Mouse (Mus musculus): ENCODE data around the gene Tub. TPM values are rescaled to one million over a fixed set of nuclear protein-coding genes. Genes with fewer than 3 reads are reported as not detected.

Tub gene
- total RNA-seq (2022): under 1 TPM; 0.08 to 0.28 (median 0.18) TPM

DNA sequence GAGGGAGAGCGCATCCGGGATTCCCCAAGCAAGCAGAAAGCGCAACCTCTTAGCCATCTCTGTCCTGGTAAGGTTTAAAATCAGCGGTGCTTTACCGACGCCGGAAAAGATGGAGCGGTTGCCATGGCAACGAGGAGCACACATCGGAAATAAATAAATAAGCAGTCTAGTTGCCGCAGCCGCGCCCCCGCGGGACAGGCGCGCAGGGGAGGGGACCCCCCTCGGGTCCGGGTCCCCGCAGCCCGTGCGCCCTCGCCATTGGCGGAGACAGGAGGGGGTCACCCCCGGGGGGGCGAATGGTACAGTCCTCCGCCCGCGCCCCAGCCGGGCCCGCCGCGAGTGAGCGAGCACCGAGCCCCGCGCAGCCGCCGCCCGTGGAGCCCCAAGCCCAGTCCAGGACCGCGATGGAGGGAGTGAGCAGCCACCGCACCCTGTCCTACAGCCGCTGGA lies at the start of gene Tub:
Tub (plus strand) TSS at position 27 of the 450 bp plus-strand sequence.
- peak; percentile 8 for DNase-seq (ENCODE audit: low spot score)

DNA sequence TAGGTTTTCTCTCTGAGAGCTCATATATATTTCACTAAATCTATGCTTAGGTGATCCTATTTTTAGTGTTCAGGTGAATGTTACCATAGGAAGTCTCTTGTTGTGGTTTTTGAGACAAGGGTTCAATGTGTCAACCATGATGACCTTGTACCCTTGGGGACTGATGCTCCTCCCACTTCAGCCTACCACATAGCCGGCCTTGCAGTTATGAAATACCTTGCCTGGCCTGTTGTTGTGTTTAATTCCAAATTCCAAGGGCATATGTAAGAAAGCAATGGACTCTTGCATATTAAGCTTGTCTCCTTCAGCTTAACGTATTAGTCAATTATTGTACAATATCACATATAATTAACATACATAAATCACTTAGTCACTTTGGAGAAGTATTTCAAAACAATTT lies 46.2 kb upstream of the Tub start:
- DNase-seq (ENCODE audit: low spot score): no peak

DNA sequence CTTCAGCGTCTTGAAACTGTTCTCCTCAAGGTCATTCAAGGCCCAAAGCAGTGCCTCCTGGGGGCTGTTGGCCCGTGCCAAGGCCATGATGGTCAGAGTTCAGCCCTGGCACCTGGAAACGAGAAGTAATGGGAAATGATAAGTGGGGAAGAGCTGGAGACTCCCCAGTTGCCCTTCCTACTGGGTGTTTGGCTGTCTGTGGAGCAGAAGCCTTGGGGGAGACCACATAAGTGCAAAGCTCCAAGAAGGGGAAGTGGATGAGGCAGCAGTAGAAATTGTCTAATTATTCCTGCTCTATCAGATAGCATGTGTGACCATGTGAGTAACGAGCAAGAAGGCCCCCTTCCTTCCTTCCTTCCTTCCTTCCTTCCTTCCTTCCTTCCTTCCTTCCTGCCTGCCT lies 23.1 kb upstream of the Tub start:
- DNase-seq (ENCODE audit: low spot score): no peak

DNA sequence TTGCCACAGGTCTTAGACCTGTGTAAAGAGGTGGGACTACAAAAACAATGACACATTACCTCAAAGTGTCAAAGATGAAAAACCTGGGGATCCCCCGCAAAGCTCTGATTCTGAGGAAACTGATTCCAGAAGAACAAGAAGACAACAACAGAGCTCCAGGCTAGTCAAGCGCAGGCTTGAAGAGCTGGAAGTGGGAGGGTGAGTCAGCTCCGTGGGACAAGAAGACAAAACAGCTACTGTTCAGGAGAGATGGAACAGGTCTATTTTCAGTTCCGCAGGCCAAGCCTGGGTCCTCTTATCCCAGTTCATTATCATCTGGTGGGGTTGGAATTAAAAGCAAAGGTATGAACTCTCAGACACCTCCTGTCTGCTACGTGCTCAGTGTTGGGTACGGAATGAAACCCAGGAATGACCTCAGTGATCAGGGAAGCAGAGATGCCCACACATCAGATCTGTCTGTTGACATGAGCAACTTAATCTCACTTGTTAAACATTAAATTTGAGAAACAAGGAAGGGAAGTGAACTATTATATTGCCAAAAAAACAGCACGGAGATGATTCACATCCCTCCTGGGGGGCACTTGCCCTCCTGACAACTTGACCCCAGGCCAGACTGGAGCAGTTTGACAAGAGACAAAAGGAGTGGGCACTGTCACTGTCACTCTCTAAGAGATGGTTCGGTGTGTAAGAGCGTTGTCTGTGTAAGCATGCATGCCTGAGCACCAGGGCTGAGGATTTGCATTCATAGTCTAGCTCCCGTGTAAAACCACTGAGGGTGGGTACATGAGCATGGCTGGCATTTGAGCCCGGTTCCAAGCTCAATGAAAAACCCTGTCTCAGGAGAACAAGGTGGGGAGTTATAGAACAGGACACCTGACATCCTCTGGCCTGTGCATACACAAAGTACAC lies 21.6 kb upstream of the Tub start:
- no peak for DNase-seq (ENCODE audit: low spot score)

DNA sequence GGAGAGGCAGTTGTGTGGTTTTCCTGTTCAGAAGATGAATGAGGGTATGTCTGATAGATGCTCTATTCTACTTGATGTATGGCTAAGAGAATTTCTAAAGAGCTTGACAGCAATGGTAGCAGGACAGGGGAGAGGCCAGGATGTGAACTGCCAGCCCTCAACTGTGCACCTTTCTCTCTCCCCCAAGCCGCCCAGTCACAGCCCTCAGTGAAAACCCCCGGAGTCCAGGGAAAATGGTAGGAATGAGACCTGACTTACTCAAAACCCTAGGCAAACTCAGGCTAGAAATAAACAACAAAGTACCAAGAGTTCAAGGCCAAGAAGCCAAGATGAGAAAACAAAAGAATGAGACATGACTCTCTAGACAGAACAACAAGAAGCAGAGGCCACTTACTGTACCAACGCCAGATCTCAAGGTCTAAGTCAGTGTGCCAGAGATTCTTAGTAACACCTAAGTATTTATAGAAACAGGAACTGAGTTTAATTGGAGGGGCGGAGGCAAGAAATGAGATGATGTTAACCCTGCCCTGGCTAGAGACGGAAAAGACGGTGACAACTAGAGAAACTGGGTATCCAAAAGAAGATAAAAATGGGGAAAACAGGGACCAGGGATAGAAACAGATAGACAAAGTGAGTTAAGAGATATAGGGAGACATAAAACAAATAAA lies 20.3 kb upstream of the Tub start, which contains the start of gene Nlrp10:
Nlrp10 (minus strand) TSS at position 453 of the 668 bp plus-strand sequence.
- DNase-seq (ENCODE audit: low spot score): peak; percentile 15

DNA sequence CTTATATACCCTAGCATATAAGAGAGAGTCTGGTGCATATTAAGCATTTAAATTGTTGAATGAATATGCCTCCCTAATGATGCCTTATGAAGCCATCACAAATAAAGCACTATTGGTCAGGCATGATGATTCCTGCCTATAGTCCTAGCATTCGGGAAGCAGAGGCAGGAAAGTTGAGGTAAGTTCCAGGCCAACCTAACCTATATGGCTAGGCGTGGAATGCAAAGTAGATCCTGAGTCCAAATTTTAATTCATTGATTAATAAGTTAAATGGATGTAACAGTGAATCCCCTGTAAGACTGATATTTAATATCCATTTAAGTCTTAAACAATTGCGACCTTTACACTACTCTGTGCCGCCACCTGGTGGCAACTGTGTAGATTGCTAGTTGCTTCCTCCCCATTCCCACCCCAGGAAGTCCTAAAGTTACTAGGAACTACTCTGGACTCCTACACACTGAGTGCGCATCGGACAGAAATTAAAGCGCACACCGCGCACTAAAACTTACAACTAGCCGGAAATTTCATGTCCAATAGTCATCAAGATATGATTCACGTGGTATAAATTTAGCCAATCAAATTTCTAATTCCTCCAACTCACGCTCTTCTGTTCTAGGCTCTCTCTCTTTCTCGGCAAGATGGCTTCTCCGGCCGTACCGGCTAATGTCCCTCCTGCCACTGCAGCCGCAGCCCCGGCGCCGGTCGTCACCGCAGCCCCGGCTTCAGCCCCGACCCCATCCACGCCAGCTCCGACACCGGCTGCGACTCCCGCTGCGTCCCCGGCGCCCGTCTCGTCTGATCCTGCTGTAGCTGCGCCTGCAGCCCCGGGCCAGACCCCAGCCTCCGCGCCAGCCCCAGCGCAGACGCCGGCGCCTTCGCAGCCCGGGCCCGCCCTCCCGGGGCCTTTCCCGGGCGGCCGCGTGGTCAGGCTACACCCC lies 16.1 kb upstream of the Tub start, which contains the start of gene Eif3f:
Eif3f (plus strand) TSS at position 624 of the 938 bp plus-strand sequence.
- DNase-seq (ENCODE audit: low spot score): peak; percentile 99

DNA sequence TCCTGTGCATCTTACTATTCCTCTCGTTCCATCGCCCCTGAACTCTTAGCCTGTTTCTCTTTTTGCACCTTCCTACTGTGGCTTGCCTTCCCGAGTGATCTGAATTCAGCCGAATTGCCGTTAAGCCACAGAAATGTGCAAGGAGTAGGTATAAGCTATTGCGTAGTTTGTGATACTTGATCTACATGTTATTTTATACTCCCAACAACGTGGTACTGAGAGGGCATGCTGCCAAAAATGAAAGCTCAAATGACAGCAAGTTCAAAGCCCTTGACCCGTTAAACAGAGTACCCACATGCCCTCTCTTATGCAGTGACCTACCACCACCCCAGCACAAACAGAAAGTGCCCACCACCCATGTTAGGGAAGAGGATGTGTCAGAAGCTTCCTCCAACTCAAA lies 15.3 kb upstream of the Tub start:
- no peak for DNase-seq (ENCODE audit: low spot score)

- no peak for DNase-seq (ENCODE audit: low spot score)
Measured at GRCm38 (mm10) chr7:108935411-108935810, 14.7 kb upstream of the Tub start.

DNA sequence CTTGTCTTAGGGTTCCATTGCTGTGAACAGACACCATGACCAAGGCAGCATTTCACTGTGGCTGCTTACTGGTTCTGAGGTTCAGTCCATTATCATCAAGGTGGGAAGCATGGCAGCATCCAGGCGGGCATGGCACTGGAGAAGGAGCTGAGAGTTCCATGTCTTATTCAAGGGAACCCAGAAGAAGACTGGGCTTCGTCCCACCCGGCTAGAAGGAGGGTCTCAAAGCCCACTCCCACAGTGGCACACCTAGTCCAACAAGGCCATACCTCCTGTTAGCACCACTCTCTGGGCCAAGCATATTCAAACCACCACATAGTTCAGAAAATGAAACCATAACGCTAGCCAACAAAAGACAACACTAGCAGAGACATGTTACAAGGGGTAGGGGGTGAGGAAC lies 13.5 kb upstream of the Tub start:
- DNase-seq (ENCODE audit: low spot score): no peak

DNA sequence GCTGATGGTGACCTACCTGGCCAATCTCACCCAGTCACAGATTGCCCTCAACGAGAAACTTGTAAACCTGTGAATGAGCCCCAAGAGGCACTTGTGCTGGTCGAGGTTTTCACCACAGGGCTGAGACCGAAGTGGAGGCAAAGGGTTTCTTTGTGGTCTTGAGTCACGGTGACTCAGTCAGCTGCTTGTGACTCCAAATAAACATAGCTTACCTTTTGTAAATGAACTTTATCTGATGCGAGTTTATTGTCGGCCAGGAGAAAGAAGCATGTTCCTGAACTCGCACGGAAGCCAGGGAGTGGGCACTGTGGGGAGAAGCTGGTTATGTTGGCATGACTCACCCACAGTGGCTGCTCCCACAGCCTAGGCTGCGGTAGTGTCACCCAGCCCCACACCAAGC lies 8.7 kb upstream of the Tub start:
- no peak for DNase-seq (ENCODE audit: low spot score)

- peak; percentile 36 for DNase-seq (ENCODE audit: low spot score)
Measured at GRCm38 (mm10) chr7:108944002-108944401, 6.1 kb upstream of the Tub start.

- DNase-seq (ENCODE audit: low spot score): no peak
Measured at GRCm38 (mm10) chr7:108948611-108949010, 1.5 kb upstream of the Tub start.

DNA sequence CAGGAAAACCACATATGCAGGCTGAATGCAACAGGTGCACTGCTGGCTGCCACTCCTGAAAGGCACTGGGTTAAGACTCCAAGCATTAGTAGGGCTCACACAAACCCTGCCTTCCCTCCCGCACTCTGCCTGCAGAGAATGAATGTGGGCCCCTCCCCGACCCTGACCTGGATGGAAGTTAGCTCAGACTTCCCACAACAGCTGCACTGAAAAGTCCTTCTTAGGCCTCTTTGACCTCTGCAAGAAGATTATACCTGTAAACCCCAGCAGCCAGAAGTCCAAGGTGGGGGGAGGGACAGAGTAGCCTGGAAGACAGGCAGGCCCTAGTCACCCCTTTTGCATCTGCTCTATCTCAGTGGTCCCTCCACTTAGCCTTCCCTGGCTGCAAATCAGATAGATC lies 837 bp upstream of the Tub start:
- DNase-seq (ENCODE audit: low spot score): no peak

DNA sequence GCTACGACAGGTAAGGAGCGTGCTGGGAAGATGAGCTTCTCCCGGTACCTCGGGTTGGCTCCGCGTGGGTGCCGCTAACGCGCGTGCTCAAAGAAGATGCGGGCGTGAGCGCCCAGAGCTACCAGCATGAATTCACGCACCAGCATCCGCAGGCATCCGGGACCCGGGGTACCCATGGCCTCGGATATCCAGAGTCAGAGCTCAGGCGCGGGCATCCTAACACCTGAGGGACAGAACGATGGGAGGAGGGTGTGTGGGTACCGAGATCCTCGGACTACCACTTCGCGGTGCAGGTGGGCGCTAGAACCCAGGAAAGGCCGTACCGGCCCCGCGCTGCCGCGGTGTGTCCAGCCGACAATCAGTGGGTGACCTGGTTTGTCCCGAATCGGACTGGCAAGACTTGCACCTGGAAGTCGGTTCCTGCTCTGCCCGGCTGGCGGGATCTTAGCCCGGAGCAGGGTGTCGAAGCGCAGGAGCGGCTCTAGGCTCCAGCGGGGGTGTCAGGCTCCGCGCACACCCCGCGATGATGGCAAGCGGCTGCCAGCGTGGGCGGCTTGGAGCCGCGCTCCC lies 709 bp downstream of the Tub start:
- DNase-seq (ENCODE audit: low spot score): no peak

GRCm38 (mm10) chr7:108952801-108953200 lies 2.7 kb downstream of the Tub start:
- no peak for DNase-seq (ENCODE audit: low spot score)

- no peak for DNase-seq (ENCODE audit: low spot score)
Measured at GRCm38 (mm10) chr7:108954185-108954584, 4.0 kb downstream of the Tub start.

DNA sequence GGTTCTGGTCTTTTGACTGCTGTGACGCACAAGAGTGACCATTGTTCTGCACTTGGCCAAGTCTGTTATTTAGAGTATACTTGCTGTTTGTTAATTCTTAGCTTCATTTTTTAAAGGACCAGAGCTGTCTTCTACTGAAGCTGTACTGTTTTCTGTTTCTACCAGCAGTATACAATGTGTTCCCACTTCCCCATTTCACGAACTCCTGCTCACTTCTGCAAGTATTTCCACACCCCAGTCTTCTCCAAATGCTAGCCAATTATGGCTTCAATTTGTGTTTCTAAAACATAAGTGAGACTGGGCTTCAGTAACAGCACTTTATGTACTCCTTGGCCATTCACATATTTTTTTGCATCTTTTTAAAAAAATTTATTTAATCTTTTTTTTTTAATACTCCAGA lies 7.6 kb downstream of the Tub start:
- no peak for DNase-seq (ENCODE audit: low spot score)

- no peak for DNase-seq (ENCODE audit: low spot score)
Measured at GRCm38 (mm10) chr7:108965968-108966367, 15.8 kb downstream of the Tub start.

GRCm38 (mm10) chr7:108966742-108967362 lies 16.7 kb downstream of the Tub start:
- DNase-seq (ENCODE audit: low spot score): peak; percentile 22

DNA sequence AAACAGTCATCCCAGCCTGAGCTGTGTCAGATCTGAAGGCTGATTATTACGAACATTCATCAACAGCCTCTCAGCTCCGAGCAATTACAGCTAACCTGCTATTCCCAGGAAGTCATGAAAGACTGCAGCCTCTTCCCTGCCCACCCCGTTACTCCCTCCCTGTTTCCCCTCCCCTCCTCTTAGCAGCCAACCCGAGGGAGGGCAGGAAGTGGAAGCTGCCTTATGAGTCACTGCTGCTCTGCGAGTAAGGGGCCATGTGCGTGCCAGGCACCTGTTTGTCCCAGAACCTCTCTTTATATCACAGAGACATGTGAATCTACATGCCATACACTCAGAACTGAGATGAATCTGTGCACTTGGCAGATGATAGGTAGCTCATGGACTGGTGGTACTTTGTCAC lies 18.1 kb downstream of the Tub start:
- no peak for DNase-seq (ENCODE audit: low spot score)

GRCm38 (mm10) chr7:108972273-108972672 lies 22.1 kb downstream of the Tub start:
- no peak for DNase-seq (ENCODE audit: low spot score)

Measured in heart, adult 8-10 months (tissue).